Mouse (Mus musculus) embryonic facial prominence, embryonic 11.5 days (tissue): ENCODE data around the gene Eif1ax. TPM values are rescaled to one million over a fixed set of nuclear protein-coding genes. Genes with fewer than 3 reads are reported as not detected.

Experiments
- ATAC-seq: fragments of 200-750 bp; cut with Nextera tagmentation; replicated peaks from 2 replicates; pipeline ENCODE4 v1.8.0; 2017; ENCODE audit warnings: low read depth; ENCODE audit not compliant: insufficient number of reproducible peaks, low FRiP score, low TSS enrichment
- DNase-seq: peaks from one replicate; pipeline ENCODE4 v3.0.0-alpha.2; 2015; ENCODE audit warnings: low spot score
- H3K27ac ChIP-seq: fragments of 300-500 bp; sonication (generic); replicated peaks from 2 replicates; pipeline ENCODE4 v1.5.1; 2014; ENCODE audit warnings: mild to moderate bottlenecking, low read depth, low read length, control low read depth
- H3K27me3 ChIP-seq: fragments of 300-500 bp; sonication (generic); 2 replicates; pipeline ENCODE4 v1.6.1; 2014; ENCODE audit warnings: mild to moderate bottlenecking, low read length, moderate library complexity, mixed read lengths; ENCODE audit not compliant: control insufficient read depth, insufficient read depth
- H3K36me3 ChIP-seq: fragments of 300-500 bp; sonication (generic); replicated peaks from 2 replicates; pipeline ENCODE4 v1.6.1; 2014; ENCODE audit warnings: low read depth, mild to moderate bottlenecking, low read length, moderate library complexity, mixed read lengths; ENCODE audit not compliant: control insufficient read depth, insufficient read depth
- H3K4me1 ChIP-seq: fragments of 300-500 bp; sonication (generic); 2 replicates; pipeline ENCODE4 v1.6.1; 2014; ENCODE audit warnings: low read length, mixed read lengths; ENCODE audit not compliant: control insufficient read depth, insufficient read depth
- H3K4me2 ChIP-seq: fragments of 300-500 bp; sonication (generic); 2 replicates; pipeline ENCODE4 v1.6.1; 2014; ENCODE audit warnings: low read depth, mild to moderate bottlenecking, control low read depth, low read length, moderate library complexity
- H3K4me3 ChIP-seq: fragments of 300-500 bp; sonication (generic); 2 replicates; pipeline ENCODE4 v1.5.1; 2014; ENCODE audit warnings: low read depth, low read length, control low read depth
- H3K9ac ChIP-seq: fragments of 300-500 bp; sonication (generic); replicated peaks from 2 replicates; pipeline ENCODE4 v1.6.1; 2014; ENCODE audit warnings: mild to moderate bottlenecking, control low read depth, low read length
- H3K9me3 ChIP-seq: fragments of 300-500 bp; sonication (generic); replicated peaks from 2 replicates; pipeline ENCODE4 v1.6.1; 2016; ENCODE audit warnings: mild to moderate bottlenecking, low read length, inconsistent platforms, mixed read lengths; ENCODE audit not compliant: control insufficient read depth
- WGBS: fragments of 180-500 bp; shearing (Covaris S2); extraction: QIAGEN DNeasy Blood & Tissue Kit; methylation state at CpG from one replicate; pipeline ENCODE4 v1.1.7; 2014; 5-methylcytosine and 5-hydroxymethylcytosine counted together
- polyA plus RNA-seq: library from polyadenylated mRNA; unstranded; fragments of >200 nt; fragmentation: Nextera tagmentation; extraction: Ambion mirVana; gene quantifications from 2 replicates; pipeline ENCODE4 v1.2.1, GENCODE M21; 2014

The Eif1ax gene
- 151 and 165 TPM in 2 replicates for polyA plus RNA-seq

DNA sequence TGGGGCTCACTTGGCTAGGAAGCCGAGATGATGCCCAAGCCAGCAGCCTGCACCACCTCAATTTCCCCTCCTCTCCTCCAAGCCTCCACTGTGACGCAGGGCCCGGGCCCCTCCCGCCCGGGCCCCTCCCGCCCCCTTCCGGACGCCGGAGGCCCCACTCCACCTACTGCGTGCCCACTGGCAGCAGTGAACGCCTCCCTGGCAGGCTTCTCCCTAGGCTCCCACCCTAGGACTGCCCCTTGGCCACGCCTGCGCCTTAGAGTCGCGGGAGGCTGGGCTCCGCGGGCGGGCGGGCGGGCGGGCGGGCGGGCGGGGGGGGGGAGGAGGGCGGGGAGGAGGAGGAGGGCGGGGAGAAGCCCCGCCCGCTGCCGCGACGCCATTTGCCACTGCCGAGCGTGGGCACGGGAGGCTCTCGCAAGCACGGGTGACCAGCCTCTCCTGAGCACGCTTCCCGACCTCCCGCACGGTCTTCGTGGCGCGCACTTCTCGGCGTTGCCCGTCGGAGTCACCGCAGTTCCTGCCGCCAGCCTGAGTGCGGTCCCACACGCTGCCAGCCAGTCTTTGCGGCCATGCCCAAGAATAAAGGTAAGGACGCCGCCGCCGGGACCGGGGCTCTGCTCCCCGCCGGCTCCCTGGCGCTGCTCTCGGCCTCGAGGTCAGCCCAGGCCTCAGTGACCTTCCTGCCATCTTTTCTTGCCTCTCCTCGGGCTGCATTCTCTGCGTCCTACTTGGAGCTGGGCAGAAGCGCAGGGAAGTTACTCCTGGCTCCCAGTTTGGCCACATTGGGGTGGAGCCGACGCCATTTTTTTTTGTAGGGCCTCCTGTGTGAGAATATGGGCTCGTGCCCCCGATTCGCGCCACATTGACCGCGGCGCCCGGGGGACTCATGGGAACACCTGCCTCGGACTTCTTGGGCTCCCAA lies at the start of gene Eif1ax:
Gene Eif1ax, plus strand, starts transcription at position 348 of the 922 bp plus-strand sequence.
- Histone ChIP-seq H3K9ac (peak within 1 kb of the TSS; percentile 70), H3K36me3 (no peaks in the 10 kb centered on the region), H3K27ac (no peak within 1 kb of the TSS; the same call in 1 of the 2 replicates), H3K27me3 (no peaks in the 10 kb centered on the region), H3K4me1 (no peaks in the 10 kb centered on the region), H3K4me3 (peak within 1 kb of the TSS; percentile 67), H3K9me3 (no peaks in the 10 kb centered on the region), H3K4me2 (peak within 1 kb of the TSS; percentile 33)
- DNase-seq (peak; percentile 84), ATAC-seq (peak; percentile 100)
- WGBS = 17% methylated on average over 46 of the region's 76 CpGs

DNA sequence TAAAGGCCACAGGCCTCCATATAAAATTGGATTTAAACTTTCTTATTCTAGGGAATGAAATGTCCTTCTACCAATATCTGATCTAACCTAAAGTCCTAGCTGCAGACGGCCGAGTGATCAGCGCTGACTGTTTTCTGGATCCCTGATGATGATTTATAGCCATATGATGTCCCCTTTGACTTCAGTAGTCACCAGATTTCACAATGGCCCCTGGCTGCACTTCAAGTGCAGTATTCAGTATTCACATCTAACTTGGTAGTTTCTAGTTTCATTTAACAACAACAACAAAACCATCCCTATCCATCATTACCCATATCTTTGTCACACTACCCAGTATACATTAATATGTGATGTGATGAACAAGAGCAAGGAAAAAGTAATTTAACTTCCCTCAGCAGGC lies 7.5 kb upstream of the Eif1ax start:
- Histone ChIP-seq H3K4me3 (no peak overlapping the region), H3K27ac (no peak overlapping the region), H3K4me1 (no peaks in the 10 kb centered on the region), H3K9ac (no peak overlapping the region), H3K9me3 (no peaks in the 10 kb centered on the region), H3K4me2 (no peak overlapping the region), H3K27me3 (no peaks in the 10 kb centered on the region), H3K36me3 (no peaks in the 10 kb centered on the region)
- no peak for ATAC-seq
- DNase-seq = no peak
- 92% methylated on average over 3 of the region's 3 CpGs for WGBS

DNA sequence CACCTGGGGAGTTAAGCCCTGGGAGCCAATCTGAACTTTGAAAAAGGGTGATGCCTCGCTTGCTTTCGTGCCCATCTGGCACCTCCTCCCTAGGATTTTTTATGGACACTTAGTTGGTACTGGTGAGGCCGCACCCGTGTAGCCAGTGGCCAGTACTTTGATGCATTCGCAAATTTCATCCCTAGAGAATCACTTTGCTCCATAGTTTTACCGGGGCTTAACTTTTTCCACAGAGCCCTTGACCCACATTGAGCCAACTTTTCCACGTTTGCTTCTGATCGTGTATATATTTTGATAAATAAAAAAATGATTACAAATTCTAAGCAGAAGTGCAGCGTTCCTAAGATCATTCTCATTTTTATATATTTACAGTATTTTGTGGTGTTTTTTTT lies 771 bp downstream of the Eif1ax start:
- Histone ChIP-seq H3K9me3 (no peaks in the 10 kb centered on the region), H3K4me1 (no peaks in the 10 kb centered on the region), H3K4me3 (peak overlapping the region; percentile 67), H3K27ac (no peak overlapping the region; the same call in 1 of the 2 replicates), H3K9ac (peak overlapping the region; percentile 70), H3K36me3 (no peaks in the 10 kb centered on the region), H3K27me3 (no peaks in the 10 kb centered on the region), H3K4me2 (peak overlapping the region; percentile 33)
- 20% methylated on average over 9 of the region's 9 CpGs for WGBS
- ATAC-seq (no peak), DNase-seq (no peak)

DNA sequence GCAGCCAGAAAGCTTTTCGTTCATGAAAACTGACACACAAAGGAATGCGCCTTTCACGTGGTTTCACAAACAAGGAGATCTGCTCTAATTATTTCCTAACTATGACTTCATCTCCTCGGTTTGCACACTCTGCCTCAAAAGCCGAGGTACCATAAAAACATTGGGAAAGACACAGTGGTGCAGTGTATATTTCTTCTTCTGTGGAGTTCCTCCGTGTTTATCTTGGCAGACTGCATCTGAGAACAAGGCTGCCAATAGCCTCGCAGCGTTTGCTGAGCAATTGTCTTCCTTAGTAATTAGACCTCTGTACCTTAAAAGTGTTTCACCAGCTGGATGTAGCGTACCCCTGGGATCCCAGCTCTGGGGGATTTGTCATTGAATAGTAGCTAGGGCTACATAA lies 15.1 kb downstream of the Eif1ax start:
- no peak for ATAC-seq
- no peaks in the 10 kb centered on the region for H3K4me1 ChIP-seq
- no peak overlapping the region for H3K27ac ChIP-seq
- no peak overlapping the region for H3K4me3 ChIP-seq
- no peak for DNase-seq
- no peak overlapping the region for H3K4me2 ChIP-seq
- H3K9me3 ChIP-seq = no peaks in the 10 kb centered on the region
- H3K27me3 ChIP-seq = no peaks in the 10 kb centered on the region
- WGBS = 86% methylated on average over 9 of the region's 9 CpGs
- no peak overlapping the region for H3K9ac ChIP-seq
- H3K36me3 ChIP-seq = no peaks in the 10 kb centered on the region

GRCm38 (mm10) chrX:159388953-159389352 lies 17.0 kb downstream of the Eif1ax start:
- no peak overlapping the region for H3K9ac ChIP-seq
- no peak overlapping the region for H3K4me3 ChIP-seq
- H3K4me2 ChIP-seq = no peak overlapping the region
- no peak overlapping the region for H3K27ac ChIP-seq
- no peak for DNase-seq
- no peaks in the 10 kb centered on the region for H3K36me3 ChIP-seq
- no peaks in the 10 kb centered on the region for H3K27me3 ChIP-seq
- no peaks in the 10 kb centered on the region for H3K4me1 ChIP-seq
- no peaks in the 10 kb centered on the region for H3K9me3 ChIP-seq
- ATAC-seq = no peak

DNA sequence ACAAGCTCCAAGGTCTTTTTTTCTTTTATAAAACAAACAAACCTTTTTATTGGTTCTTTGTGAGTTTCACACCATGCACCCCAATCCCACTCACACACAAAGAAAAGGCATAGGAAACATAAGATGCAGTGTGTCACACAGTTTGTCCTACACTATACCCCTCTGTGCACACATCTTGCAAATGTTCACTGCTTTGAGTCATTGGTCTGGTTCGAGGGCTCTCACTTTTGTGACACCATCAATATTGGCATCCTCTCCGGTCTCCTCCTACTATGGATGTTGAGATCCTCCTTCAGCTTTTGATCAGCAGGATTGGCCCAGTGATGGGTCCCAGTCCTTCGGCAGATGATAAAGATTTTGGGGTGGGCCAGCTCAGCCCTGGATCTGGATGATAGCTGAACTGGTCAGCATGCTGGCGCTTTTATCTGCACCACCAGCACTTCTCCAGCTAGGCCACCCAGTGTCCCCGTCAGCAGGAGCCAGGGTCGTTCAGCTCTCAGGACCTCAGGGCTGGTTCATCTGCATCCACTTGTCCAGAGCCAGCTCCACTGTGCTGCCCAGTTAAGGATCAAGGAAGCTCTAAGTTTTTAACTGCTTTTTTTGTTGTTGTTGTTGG lies 18.5 kb downstream of the Eif1ax start:
- no peak overlapping the region for H3K4me2 ChIP-seq
- H3K9me3 ChIP-seq = no peaks in the 10 kb centered on the region
- DNase-seq (no peak), ATAC-seq (no peak)
- H3K9ac ChIP-seq = no peak overlapping the region
- 81% methylated on average over 6 of the region's 6 CpGs for WGBS
- H3K36me3 ChIP-seq = no peaks in the 10 kb centered on the region
- H3K27me3 ChIP-seq = no peaks in the 10 kb centered on the region
- no peak overlapping the region for H3K27ac ChIP-seq
- no peaks in the 10 kb centered on the region for H3K4me1 ChIP-seq
- no peak overlapping the region for H3K4me3 ChIP-seq

DNA sequence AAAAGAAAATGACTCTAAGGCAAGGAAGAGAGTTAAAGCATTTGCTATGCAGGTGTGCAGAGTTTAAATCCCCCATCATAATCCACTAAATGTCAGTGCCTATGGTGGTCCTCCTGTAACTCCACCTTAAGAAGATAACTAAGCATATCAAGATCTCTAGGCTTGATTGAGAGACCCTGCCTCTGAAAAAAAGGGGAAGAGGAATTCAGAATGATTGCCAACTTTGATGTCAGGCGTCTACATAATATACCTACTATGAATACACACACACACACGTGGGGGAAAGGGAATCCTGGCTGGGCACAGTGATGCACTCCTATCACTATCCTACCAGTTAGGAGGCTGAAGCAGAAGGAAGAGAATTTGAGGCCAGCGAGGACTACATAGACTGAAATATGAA lies 19.3 kb downstream of the Eif1ax start:
- WGBS = 68% methylated on average over 3 of the region's 3 CpGs

GRCm38 (mm10) chrX:159409253-159409652 lies 37.3 kb downstream of the Eif1ax start:
- H3K27me3 ChIP-seq = peaks cover 3% of the 10 kb centered on the region
- no peak for ATAC-seq

More for the DNA sequence above, 19.3 kb downstream of the Eif1ax start:
- Histone ChIP-seq H3K36me3 (no peaks in the 10 kb centered on the region), H3K9ac (no peak overlapping the region), H3K27me3 (no peaks in the 10 kb centered on the region), H3K9me3 (no peaks in the 10 kb centered on the region), H3K4me2 (no peak overlapping the region), H3K4me3 (no peak overlapping the region), H3K4me1 (no peaks in the 10 kb centered on the region), H3K27ac (no peak overlapping the region)
- DNase-seq = no peak
- ATAC-seq = no peak

More at GRCm38 (mm10) chrX:159409253-159409652, 37.3 kb downstream of the Eif1ax start:
- Histone ChIP-seq H3K36me3 (no peaks in the 10 kb centered on the region), H3K27ac (no peak overlapping the region), H3K4me3 (no peak overlapping the region), H3K9me3 (no peaks in the 10 kb centered on the region), H3K9ac (no peak overlapping the region), H3K4me2 (no peak overlapping the region), H3K4me1 (no peaks in the 10 kb centered on the region)
- DNase-seq = peak; percentile 11
- WGBS = 28% methylated on average over 4 of the region's 4 CpGs
